Mouse (Mus musculus): Measurements from ENCODE around the gene Tedc2.

Tedc2 gene

DNA sequence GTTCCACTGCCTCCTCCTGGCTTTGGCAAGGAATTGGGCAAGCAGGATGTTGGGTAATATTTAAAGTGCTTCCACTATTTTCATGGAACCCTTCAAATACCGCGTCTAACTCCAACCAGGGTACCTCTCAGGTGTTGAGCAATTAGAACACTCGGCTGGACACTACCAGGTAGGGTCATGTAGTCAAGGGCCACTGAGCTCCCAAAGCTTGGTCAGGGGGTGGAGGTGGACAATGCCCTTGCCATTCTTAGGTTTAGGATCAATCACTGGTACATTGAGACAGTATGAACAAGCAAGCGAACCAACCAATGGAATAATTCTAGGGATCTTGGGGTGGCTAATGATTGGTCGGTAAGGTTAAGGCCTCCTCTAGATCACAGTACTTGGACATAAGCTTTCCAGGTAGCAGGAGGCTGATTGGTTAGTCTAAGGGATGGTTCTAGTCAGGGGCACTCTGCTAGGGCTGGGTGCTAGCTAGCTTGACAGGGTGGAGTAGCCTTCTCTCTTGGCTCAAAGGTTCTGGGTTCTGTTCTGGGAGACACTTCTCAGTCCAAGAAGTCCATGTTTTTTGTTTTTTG is 8.1 kb downstream of the Tedc2 start:
- DNase-seq (ENCODE audit: low spot score in 2 of 2), result no peak

DNA sequence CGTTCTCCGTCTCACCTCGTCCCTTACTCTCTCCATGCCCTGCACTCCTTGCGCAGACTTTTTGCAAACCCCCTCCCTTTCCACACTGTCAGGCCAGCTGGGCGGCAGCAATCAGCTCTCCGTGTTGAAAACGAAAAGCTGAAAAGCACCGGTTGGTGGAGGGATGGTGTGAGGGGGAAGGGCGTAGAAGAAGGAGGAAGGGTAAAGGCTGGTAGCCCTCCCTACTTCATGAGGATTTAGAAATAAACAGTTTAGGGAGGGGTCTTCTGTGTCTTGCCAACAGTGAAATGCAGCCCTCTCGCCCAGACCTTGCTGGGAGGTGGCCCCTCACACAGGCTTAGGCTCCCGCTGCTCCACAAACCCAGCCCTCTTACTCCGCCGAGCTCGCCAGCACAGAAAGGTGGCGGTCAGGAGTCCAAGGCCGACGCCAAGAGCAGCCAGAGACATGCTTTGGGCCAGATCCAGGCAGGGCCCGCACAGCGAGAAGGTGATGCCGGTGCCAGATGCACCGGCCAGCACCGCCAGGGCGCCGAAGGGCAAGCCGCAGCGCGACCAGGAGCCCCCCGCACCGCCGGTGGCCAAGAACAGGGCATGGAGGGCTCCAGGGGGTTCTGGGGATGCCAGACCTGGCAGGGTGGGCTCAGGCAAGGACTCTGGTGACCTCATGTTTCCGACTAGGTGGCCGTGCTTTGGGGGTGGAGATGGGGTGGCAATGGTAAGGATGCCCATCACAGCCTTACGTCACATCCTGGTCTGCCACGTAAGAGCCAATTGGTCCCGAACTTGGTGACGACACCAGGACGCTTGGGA is 8.8 kb downstream of the Tedc2 start:
- peak; percentile 54 to 61 for DNase-seq (ENCODE audit: low spot score in 2 of 2)

- DNase-seq (ENCODE audit: low spot score in 2 of 2), result no peak
Observed at GRCm38 (mm10) chr17:24210591-24210990, 10.1 kb downstream of the Tedc2 start.

DNA sequence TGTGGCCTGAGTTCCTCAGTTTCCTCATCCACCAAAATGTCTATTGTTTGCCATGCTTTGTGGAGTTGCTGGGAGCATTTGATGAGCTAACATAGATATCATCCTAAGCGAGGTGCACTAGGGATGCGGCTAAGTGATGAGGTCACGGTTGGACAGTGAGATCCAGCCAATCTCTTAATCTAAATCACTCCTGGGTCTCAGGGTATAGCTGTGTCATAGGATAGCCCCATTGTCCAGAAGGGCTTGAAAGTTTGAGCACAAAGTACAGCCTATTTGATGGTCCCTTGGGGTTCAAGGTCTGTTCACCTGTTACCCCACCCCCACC is 10.8 kb downstream of the Tedc2 start:
- DNase-seq (ENCODE audit: low spot score in 2 of 2), result no peak

- DNase-seq (ENCODE audit: low spot score in 2 of 2), result peak; percentile 70 to 78
Observed at GRCm38 (mm10) chr17:24209043-24209915, 11.4 kb downstream of the Tedc2 start, which contains the start of gene Ntn3. Gene Ntn3 (minus strand): TSS chr17:24209531.

GRCm38 (mm10) chr17:24208641-24209042 is 12.0 kb downstream of the Tedc2 start:
- DNase-seq (ENCODE audit: low spot score in 2 of 2), result no peak

GRCm38 (mm10) chr17:24207768-24208640 is 12.6 kb downstream of the Tedc2 start:
- DNase-seq (ENCODE audit: low spot score in 2 of 2), result peak in 1 of 2 experiments; percentile 56

DNA sequence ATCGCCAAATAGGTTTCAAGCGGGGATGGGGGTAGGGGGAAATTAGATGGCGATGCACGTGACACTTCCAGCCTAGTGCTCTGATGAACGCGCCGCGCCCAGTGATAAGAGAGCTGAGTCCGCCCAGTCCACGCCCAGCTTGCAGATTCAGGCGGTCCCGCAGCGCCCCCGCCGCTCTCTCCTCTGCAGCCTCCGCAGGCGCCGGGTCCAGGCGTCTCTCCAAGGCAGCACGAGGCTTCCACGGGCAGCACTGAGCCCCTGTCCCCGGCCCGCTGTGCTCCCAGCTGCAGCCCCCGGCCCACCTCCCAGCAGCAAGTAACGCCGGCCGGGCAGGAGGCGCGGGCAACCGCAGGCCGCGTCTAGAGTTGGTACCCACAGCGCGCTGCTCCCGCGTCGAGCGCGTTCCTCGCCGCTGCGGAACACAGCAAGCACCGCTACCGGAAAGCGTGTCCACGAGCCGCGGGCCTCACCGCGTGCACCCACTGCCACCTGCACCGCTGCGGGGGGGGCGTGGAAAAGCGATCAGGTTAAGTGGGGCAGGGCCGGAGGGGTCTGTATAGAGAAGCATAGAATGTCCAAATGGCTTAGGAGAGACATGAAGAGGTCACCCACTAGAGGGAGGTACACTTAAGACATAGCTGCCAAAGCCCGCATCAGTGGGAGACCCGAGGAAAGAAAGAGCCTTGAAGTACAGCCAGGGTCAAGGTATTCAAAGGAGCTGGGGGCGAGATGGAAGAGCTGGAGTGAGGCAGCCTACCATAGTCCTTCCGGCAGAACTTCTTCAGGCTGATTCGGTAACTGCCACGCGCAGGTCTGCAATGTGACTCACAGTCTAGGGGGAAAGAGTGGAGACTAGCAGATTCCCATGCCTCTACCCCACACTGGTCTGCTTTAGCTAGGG is 13.9 kb downstream of the Tedc2 start:
- peak in 1 of 2 experiments; percentile 55 for DNase-seq (ENCODE audit: low spot score in 2 of 2)

DNA sequence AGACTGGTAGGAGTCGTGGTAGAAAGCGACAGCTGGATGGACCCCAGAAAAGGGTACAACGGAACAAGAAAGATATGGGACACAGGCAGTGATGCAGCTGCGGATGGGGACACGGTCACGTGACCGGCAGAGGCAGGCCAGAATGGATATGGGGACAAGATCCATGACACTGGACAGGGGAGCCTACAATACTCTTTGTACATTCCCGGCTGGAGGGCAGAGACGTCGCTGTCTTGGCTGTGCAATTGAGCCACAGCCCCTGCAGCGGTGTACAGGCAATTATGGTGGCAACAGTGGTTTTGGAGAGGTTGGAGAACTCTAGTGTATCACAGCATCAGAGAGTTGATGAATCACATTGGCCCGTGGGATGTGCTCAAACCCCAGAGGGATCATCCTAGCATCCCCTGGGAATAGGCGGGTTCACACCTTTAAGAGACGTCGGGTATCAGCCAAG is 14.7 kb downstream of the Tedc2 start:
- DNase-seq (ENCODE audit: low spot score in 2 of 2), result no peak

- peak; percentile 89 to 92 for DNase-seq (ENCODE audit: low spot score in 2 of 2)
Observed at GRCm38 (mm10) chr17:24205284-24205888, 15.3 kb downstream of the Tedc2 start, which contains the start of gene Tbc1d24. Gene Tbc1d24 (minus strand): TSS chr17:24205562.

DNA sequence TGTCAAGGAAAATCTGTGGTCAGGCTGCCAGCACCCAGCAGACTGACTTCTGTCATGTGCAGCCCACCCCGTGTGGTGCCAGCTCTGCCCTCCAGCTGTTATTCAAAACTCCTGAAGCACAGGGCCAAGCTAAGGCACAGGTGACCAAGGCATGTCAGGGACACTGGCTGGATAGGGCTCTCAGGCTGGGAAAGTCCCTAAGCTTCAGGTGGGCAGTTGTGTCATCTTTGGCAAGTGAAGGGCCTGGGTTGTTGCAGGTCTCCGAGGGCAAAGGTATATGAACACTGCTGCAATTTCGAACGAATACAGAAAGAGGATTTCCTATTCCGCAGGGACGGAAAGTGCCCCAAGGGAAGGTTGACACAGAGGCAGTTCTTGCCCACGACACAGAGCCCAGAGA is 15.8 kb downstream of the Tedc2 start:
- no peak for DNase-seq (ENCODE audit: low spot score in 2 of 2)

GRCm38 (mm10) chr17:24203611-24204534 is 16.8 kb downstream of the Tedc2 start:
- no peak for DNase-seq (ENCODE audit: low spot score in 2 of 2)

DNA sequence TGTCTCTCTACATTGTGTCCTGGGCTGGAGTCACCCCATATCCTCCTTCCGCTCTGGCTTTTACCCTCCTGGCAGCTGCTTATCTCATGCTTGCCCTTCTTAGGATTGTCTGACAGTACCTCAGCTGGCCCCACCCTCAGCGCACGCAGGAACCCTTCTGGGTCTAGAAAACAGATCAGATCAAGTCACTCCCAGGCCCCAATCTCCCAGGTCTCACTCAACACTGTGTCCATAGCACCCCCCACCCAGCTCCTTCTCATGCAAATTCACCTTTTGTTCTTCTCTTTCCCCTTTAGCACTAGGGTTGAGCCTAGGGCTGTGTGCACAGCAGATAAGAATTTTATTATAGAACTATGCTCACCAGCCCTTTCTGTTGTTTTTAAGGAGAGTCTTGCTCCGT is 17.6 kb downstream of the Tedc2 start:
- DNase-seq (ENCODE audit: low spot score in 2 of 2), result no peak

GRCm38 (mm10) chr17:24201092-24201491 is 19.6 kb downstream of the Tedc2 start:
- no peak for DNase-seq (ENCODE audit: low spot score in 2 of 2)

GRCm38 (mm10) chr17:24199741-24200140 is 20.9 kb downstream of the Tedc2 start:
- no peak for DNase-seq (ENCODE audit: low spot score in 2 of 2)

GRCm38 (mm10) chr17:24199252-24199651 is 21.4 kb downstream of the Tedc2 start:
- no peak for DNase-seq (ENCODE audit: low spot score in 2 of 2)

GRCm38 (mm10) chr17:24197032-24197824 is 23.4 kb downstream of the Tedc2 start:
- no peak for DNase-seq (ENCODE audit: low spot score in 2 of 2)

GRCm38 (mm10) chr17:24195349-24195748 is 25.3 kb downstream of the Tedc2 start:
- DNase-seq (ENCODE audit: low spot score in 2 of 2), result no peak
